Mouse (Mus musculus) adipocyte (in vitro differentiated cells): Measurements from ENCODE around the gene 2310007B03Rik.

Experiments
- DNase-seq: peaks from one replicate; pipeline ENCODE4 v3.0.0-alpha.2; 2016; ENCODE audit warnings: low spot score

2310007B03Rik gene

GRCm38 (mm10) chr1:93101571-93102061, 59.1 kb downstream of the 2310007B03Rik start, which contains the start of gene Kif1a:
Gene Kif1a (minus strand): TSS chr1:93101951.
- no peak for DNase-seq
